Mouse (Mus musculus) olfactory bulb, adult 2 months (tissue): ENCODE data around the gene Nox4.

Experiments used
- CTCF ChIP-seq: fragments of 200-500 bp; IDR thresholded peaks from 2 replicates; pipeline ENCODE4 v1.5.1; 2012; ENCODE audit warnings: low read depth, mild to moderate bottlenecking, low read length, moderate library complexity; ENCODE audit not compliant: insufficient read depth
- POLR2A ChIP-seq: fragments of 200-500 bp; IDR thresholded peaks from 2 replicates; pipeline ENCODE4 v1.6.1; 2012; ENCODE audit warnings: mild to moderate bottlenecking, low read depth, low read length, moderate library complexity; ENCODE audit not compliant: insufficient read depth

DNA sequence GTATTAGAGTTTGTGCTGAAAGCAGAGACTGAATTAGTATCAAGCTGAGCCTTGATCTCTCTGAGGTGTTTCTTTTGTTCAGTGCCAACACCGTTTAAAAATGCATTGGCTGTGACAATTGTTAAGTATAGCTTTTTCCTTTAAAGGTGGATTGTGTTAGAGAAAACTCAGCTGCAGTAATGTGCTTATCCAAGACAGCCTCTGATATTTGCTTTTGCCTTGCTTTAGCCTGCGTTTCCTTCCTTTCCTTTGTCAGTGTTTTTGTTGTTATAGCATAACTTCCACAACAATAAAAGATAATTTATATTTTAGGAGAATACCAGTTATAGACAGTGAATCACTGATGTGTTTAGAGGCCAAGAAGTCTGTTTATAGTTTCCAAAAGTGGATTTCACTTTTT, 106.9 kb downstream of the Nox4 start:
- no peak for TF ChIP-seq POLR2A
- TF ChIP-seq CTCF, result no peak
